Mouse (Mus musculus) forebrain, embryonic 15.5 days (tissue): Measurements from ENCODE around the gene Clec16a. TPM values are rescaled to one million over a fixed set of nuclear protein-coding genes. Genes with fewer than 3 reads are reported as not detected.

ENCODE experiments used
- ATAC-seq: fragments of 200-750 bp; cut with Nextera tagmentation; replicated peaks from 2 replicates; pipeline ENCODE4 v1.8.0; 2017; ENCODE audit warnings: mild to moderate bottlenecking, moderate TSS enrichment, moderate library complexity
- H3K27ac ChIP-seq: fragments of 300-500 bp; sonication (generic); replicated peaks from 2 replicates; pipeline ENCODE4 v1.5.1; 2015; ENCODE audit warnings: mild to moderate bottlenecking, inconsistent platforms
- H3K27me3 ChIP-seq: fragments of 300-500 bp; sonication (generic); 2 replicates; pipeline ENCODE4 v1.6.1; 2015; ENCODE audit warnings: inconsistent platforms
- H3K36me3 ChIP-seq: fragments of 300-500 bp; sonication (generic); 2 replicates; pipeline ENCODE4 v1.6.1; 2015; ENCODE audit warnings: mild to moderate bottlenecking, inconsistent platforms
- H3K4me1 ChIP-seq: fragments of 300-500 bp; sonication (generic); 2 replicates; pipeline ENCODE4 v1.6.1; 2015; ENCODE audit warnings: inconsistent platforms
- H3K4me2 ChIP-seq: fragments of 300-500 bp; sonication (generic); replicated peaks from 2 replicates; pipeline ENCODE4 v1.6.1; 2015; ENCODE audit warnings: mild to moderate bottlenecking, inconsistent platforms
- H3K4me3 ChIP-seq: fragments of 300-500 bp; sonication (generic); 2 replicates; pipeline ENCODE4 v1.5.1; 2015; ENCODE audit warnings: mild to moderate bottlenecking, inconsistent platforms
- H3K9ac ChIP-seq: fragments of 300-500 bp; sonication (generic); replicated peaks from 2 replicates; pipeline ENCODE4 v1.6.1; 2015; ENCODE audit warnings: mild to moderate bottlenecking, inconsistent platforms
- H3K9me3 ChIP-seq: fragments of 300-500 bp; sonication (generic); 2 replicates; pipeline ENCODE4 v1.6.1; 2016; ENCODE audit warnings: inconsistent platforms
- WGBS: fragments of 180-500 bp; shearing (Covaris S2); methylation state at CpG from one replicate; pipeline ENCODE4 v1.1.7; 2015; ENCODE audit warnings: mixed read lengths; 5-methylcytosine and 5-hydroxymethylcytosine counted together
- polyA plus RNA-seq: library from polyadenylated mRNA; unstranded; fragments of >200 nt; fragmentation: Nextera tagmentation; extraction: Ambion mirVana; gene quantifications from 2 replicates; pipeline ENCODE4 v1.2.1, GENCODE M21; 2015

The Clec16a gene
- polyA plus RNA-seq, 1 experiment from 2014 or later, result 77.1 TPM

GRCm38 (mm10) chr16:10768821-10769220, 223.7 kb downstream of the Clec16a start:
- Histone ChIP-seq H3K27me3 (no peaks in the 10 kb centered on the region), H3K27ac (no peak overlapping the region), H3K36me3 (no peaks in the 10 kb centered on the region), H3K4me3 (no peak overlapping the region), H3K4me1 (no peaks in the 10 kb centered on the region), H3K9ac (no peak overlapping the region), H3K4me2 (no peak overlapping the region), H3K9me3 (no peaks in the 10 kb centered on the region)
- 69% methylated on average over 9 of the region's 9 CpGs for WGBS
- ATAC-seq, result no peak

- no peak for ATAC-seq
- Histone ChIP-seq H3K9me3 (no peaks in the 10 kb centered on the region), H3K9ac (no peak overlapping the region), H3K27me3 (no peaks in the 10 kb centered on the region), H3K4me3 (no peak overlapping the region), H3K27ac (no peak overlapping the region), H3K36me3 (no peaks in the 10 kb centered on the region), H3K4me2 (no peak overlapping the region), H3K4me1 (no peaks in the 10 kb centered on the region)
- 53% methylated on average over 2 of the region's 2 CpGs for WGBS
Observed at GRCm38 (mm10) chr16:10769661-10770060, 224.5 kb downstream of the Clec16a start.

- H3K27ac ChIP-seq, result no peak overlapping the region
- no peak overlapping the region for H3K4me2 ChIP-seq
- H3K9me3 ChIP-seq, result no peaks in the 10 kb centered on the region
- H3K36me3 ChIP-seq, result no peaks in the 10 kb centered on the region
- no peaks in the 10 kb centered on the region for H3K4me1 ChIP-seq
- no peak overlapping the region for H3K4me3 ChIP-seq
- H3K9ac ChIP-seq, result no peak overlapping the region
- ATAC-seq, result no peak
- 53% methylated on average over 4 of the region's 4 CpGs for WGBS
- H3K27me3 ChIP-seq, result no peaks in the 10 kb centered on the region
Observed at GRCm38 (mm10) chr16:10770531-10771325, 225.6 kb downstream of the Clec16a start.

- no peaks in the 10 kb centered on the region for H3K9me3 ChIP-seq
- no peak overlapping the region for H3K4me3 ChIP-seq
- H3K27me3 ChIP-seq, result no peaks in the 10 kb centered on the region
- ATAC-seq, result no peak
- no peak overlapping the region for H3K4me2 ChIP-seq
- 75% methylated on average over 19 of the region's 19 CpGs for WGBS
- H3K27ac ChIP-seq, result no peak overlapping the region
- no peak overlapping the region for H3K9ac ChIP-seq
- H3K36me3 ChIP-seq, result no peaks in the 10 kb centered on the region
- H3K4me1 ChIP-seq, result no peaks in the 10 kb centered on the region
Observed at GRCm38 (mm10) chr16:10771769-10772510, 226.8 kb downstream of the Clec16a start.

GRCm38 (mm10) chr16:10773543-10773942, 228.4 kb downstream of the Clec16a start:
- no peaks in the 10 kb centered on the region for H3K9me3 ChIP-seq
- no peaks in the 10 kb centered on the region for H3K27me3 ChIP-seq
- ATAC-seq, result no peak
- H3K27ac ChIP-seq, result no peak overlapping the region
- no peak overlapping the region for H3K4me2 ChIP-seq
- no peaks in the 10 kb centered on the region for H3K36me3 ChIP-seq
- no peak overlapping the region for H3K9ac ChIP-seq
- WGBS, result 89% methylated on average over 8 of the region's 8 CpGs
- no peaks in the 10 kb centered on the region for H3K4me1 ChIP-seq
- H3K4me3 ChIP-seq, result no peak overlapping the region

- Histone ChIP-seq H3K4me2 (no peak overlapping the region), H3K27me3 (no peaks in the 10 kb centered on the region), H3K9ac (no peak overlapping the region), H3K27ac (no peak overlapping the region), H3K36me3 (no peaks in the 10 kb centered on the region), H3K9me3 (no peaks in the 10 kb centered on the region), H3K4me1 (no peaks in the 10 kb centered on the region), H3K4me3 (no peak overlapping the region)
- no peak for ATAC-seq
- 72% methylated on average over 4 of the region's 4 CpGs for WGBS
Observed at GRCm38 (mm10) chr16:10774726-10775125, 229.6 kb downstream of the Clec16a start.

GRCm38 (mm10) chr16:10776322-10776721, 231.2 kb downstream of the Clec16a start:
- Histone ChIP-seq H3K9ac (no peak overlapping the region), H3K27ac (no peak overlapping the region), H3K27me3 (no peaks in the 10 kb centered on the region), H3K36me3 (no peaks in the 10 kb centered on the region), H3K4me2 (no peak overlapping the region), H3K9me3 (no peaks in the 10 kb centered on the region), H3K4me1 (no peaks in the 10 kb centered on the region), H3K4me3 (no peak overlapping the region)
- 77% methylated on average over 7 of the region's 7 CpGs for WGBS
- no peak for ATAC-seq

- H3K4me1 ChIP-seq, result no peaks in the 10 kb centered on the region
- no peak overlapping the region for H3K27ac ChIP-seq
- 75% methylated on average over 5 of the region's 5 CpGs for WGBS
- H3K9ac ChIP-seq, result no peak overlapping the region
- no peak overlapping the region for H3K4me3 ChIP-seq
- no peak for ATAC-seq
- H3K36me3 ChIP-seq, result no peaks in the 10 kb centered on the region
- peaks cover under 1% of the 10 kb centered on the region; the same call in 1 of the 2 replicates for H3K27me3 ChIP-seq
- H3K4me2 ChIP-seq, result no peak overlapping the region
- no peaks in the 10 kb centered on the region for H3K9me3 ChIP-seq
Observed at GRCm38 (mm10) chr16:10777579-10778160, 232.5 kb downstream of the Clec16a start.

GRCm38 (mm10) chr16:10780631-10781120, 235.5 kb downstream of the Clec16a start:
- Histone ChIP-seq H3K4me3 (no peak overlapping the region), H3K27ac (no peak overlapping the region), H3K4me2 (no peak overlapping the region), H3K27me3 (peaks cover 15% of the 10 kb centered on the region; the same call in 1 of the 2 replicates), H3K4me1 (peaks cover 13% of the 10 kb centered on the region), H3K36me3 (no peaks in the 10 kb centered on the region), H3K9ac (no peak overlapping the region), H3K9me3 (no peaks in the 10 kb centered on the region)
- no peak for ATAC-seq
- WGBS, result 87% methylated on average over 5 of the region's 5 CpGs

GRCm38 (mm10) chr16:10781862-10782371, 236.8 kb downstream of the Clec16a start:
- no peak overlapping the region for H3K27ac ChIP-seq
- no peaks in the 10 kb centered on the region for H3K9me3 ChIP-seq
- H3K4me3 ChIP-seq, result no peak overlapping the region
- no peak for ATAC-seq
- no peak overlapping the region for H3K4me2 ChIP-seq
- H3K36me3 ChIP-seq, result no peaks in the 10 kb centered on the region
- 36% methylated on average over 9 of the region's 9 CpGs for WGBS
- H3K27me3 ChIP-seq, result peaks cover 15% of the 10 kb centered on the region; the same call in 1 of the 2 replicates
- H3K9ac ChIP-seq, result no peak overlapping the region
- peaks cover 19% of the 10 kb centered on the region for H3K4me1 ChIP-seq

GRCm38 (mm10) chr16:10782377-10783151, 237.4 kb downstream of the Clec16a start:
- H3K4me3 ChIP-seq, result no peak overlapping the region
- no peak overlapping the region for H3K9ac ChIP-seq
- no peaks in the 10 kb centered on the region for H3K36me3 ChIP-seq
- peaks cover 15% of the 10 kb centered on the region; the same call in 1 of the 2 replicates for H3K27me3 ChIP-seq
- no peak for ATAC-seq
- H3K9me3 ChIP-seq, result no peaks in the 10 kb centered on the region
- H3K4me2 ChIP-seq, result no peak overlapping the region
- WGBS, result 45% methylated on average over 6 of the region's 6 CpGs
- H3K4me1 ChIP-seq, result peaks cover 19% of the 10 kb centered on the region
- no peak overlapping the region for H3K27ac ChIP-seq
